Mouse (Mus musculus) MEL (cell line): ENCODE results near the gene Tgoln1. TPM values are rescaled to one million over a fixed set of nuclear protein-coding genes. Genes with fewer than 3 reads are reported as not detected.

Experiments used
- DNase-seq: peaks from one replicate; pipeline ENCODE4 v3.0.0; 2011; ENCODE audit warnings: low read depth, low spot score
- H3K27ac ChIP-seq: 2 replicates; pipeline ENCODE4 v1.5.1; 2012; ENCODE audit warnings: low read depth, mild to moderate bottlenecking, control low read depth, low read length, moderate library complexity; ENCODE audit not compliant: control insufficient read depth
- H3K27me3 ChIP-seq, 2 experiments: fragments of 150-350 bp in 1 of 2; sonication (generic) in 1 of 2; 2 replicates each; pipeline ENCODE4 v1.6.1; 2012; ENCODE audit warnings: low read length in 2 of 2, mild to moderate bottlenecking in 2 of 2, improper control_type of control experiment in 1 of 2, moderate library complexity in 1 of 2; ENCODE audit not compliant: insufficient read depth in 2 of 2, control insufficient read depth in 1 of 2
- H3K36me3 ChIP-seq, 2 experiments: 2 replicates each; pipeline ENCODE4 v1.6.1; 2012 to 2014; ENCODE audit warnings: low read length in 2 of 2, improper control_type of control experiment in 1 of 2, inconsistent platforms in 1 of 2, mild to moderate bottlenecking in 1 of 2; ENCODE audit not compliant: insufficient read depth in 2 of 2, control insufficient read depth in 1 of 2
- H3K4me1 ChIP-seq, 2 experiments: fragments of 150-350 bp in 1 of 2; sonication (generic) in 1 of 2; 2 replicates each; pipeline ENCODE4 v1.6.1; 2012; ENCODE audit warnings: low read length in 2 of 2, improper control_type of control experiment in 1 of 2, mild to moderate bottlenecking in 1 of 2; ENCODE audit not compliant: insufficient read depth in 2 of 2, control insufficient read depth in 1 of 2
- H3K4me3 ChIP-seq, 2 experiments: fragments of 150-350 bp in 1 of 2; sonication (generic) in 1 of 2; 2 replicates each; pipeline ENCODE4 v1.5.1; 2012; ENCODE audit warnings: low read depth in 2 of 2, low read length in 2 of 2, mild to moderate bottlenecking in 2 of 2, moderate library complexity in 2 of 2, control low read depth in 1 of 2, improper control_type of control experiment in 1 of 2; ENCODE audit not compliant: control insufficient read depth in 1 of 2, insufficient read depth in 1 of 2
- H3K79me2 ChIP-seq: 2 replicates; pipeline ENCODE4 v1.6.1; 2012; ENCODE audit warnings: mild to moderate bottlenecking, low read length, moderate library complexity; ENCODE audit not compliant: control insufficient read depth, poor library complexity, insufficient read depth
- H3K9ac ChIP-seq: 2 replicates; pipeline ENCODE4 v1.6.1; 2012; ENCODE audit warnings: low read depth, mild to moderate bottlenecking, control low read depth, low read length, moderate library complexity; ENCODE audit not compliant: control insufficient read depth, poor library complexity, severe bottlenecking
- H3K9me3 ChIP-seq: fragments of 150-350 bp; sonication (generic); replicated peaks from 2 replicates; pipeline ENCODE4 v1.6.1; 2012; ENCODE audit warnings: mild to moderate bottlenecking, low read length, improper control_type of control experiment, moderate library complexity; ENCODE audit not compliant: insufficient read depth
- CHD1 ChIP-seq: IDR thresholded peaks from 2 replicates; pipeline ENCODE4 v1.6.1; 2012; ENCODE audit warnings: low read depth, mild to moderate bottlenecking, inconsistent platforms, low read length, improper control_type of control experiment
- CHD2 ChIP-seq: IDR thresholded peaks from 2 replicates; pipeline ENCODE4 v1.6.1; 2011; ENCODE audit warnings: low read length, improper control_type of control experiment
- ELF1 ChIP-seq: IDR thresholded peaks from 2 replicates; pipeline ENCODE4 v1.6.1; 2014; ENCODE audit warnings: low read depth, mild to moderate bottlenecking, inconsistent platforms, low read length, improper control_type of control experiment, moderate library complexity
- EP300 ChIP-seq, 2 experiments: IDR thresholded peaks; 2 replicates each; pipeline ENCODE4 v1.6.1; 2011; ENCODE audit warnings: improper control_type of control experiment in 2 of 2, low read length in 2 of 2, low read depth in 1 of 2, mild to moderate bottlenecking in 1 of 2
- GATA1 ChIP-seq: IDR thresholded peaks from 2 replicates; pipeline ENCODE4 v1.6.1; 2011; ENCODE audit warnings: low read depth, low read length, improper control_type of control experiment
- HCFC1 ChIP-seq: IDR thresholded peaks from 2 replicates; pipeline ENCODE4 v1.6.1; 2012; ENCODE audit warnings: low read depth, mild to moderate bottlenecking, inconsistent platforms, low read length, improper control_type of control experiment, moderate library complexity
- JUND ChIP-seq: IDR thresholded peaks from 2 replicates; pipeline ENCODE4 v1.6.1; 2011; ENCODE audit warnings: low read depth, mild to moderate bottlenecking, improper control_type of control experiment, low read length
- MAX ChIP-seq: IDR thresholded peaks from 2 replicates; pipeline ENCODE4 v1.6.1; 2011; ENCODE audit warnings: low read length, improper control_type of control experiment
- MAZ ChIP-seq: IDR thresholded peaks from 2 replicates; pipeline ENCODE4 v1.6.1; 2012; ENCODE audit warnings: low read depth, mild to moderate bottlenecking, inconsistent platforms, low read length, improper control_type of control experiment
- MXI1 ChIP-seq: IDR thresholded peaks from 2 replicates; pipeline ENCODE4 v1.6.1; 2011; ENCODE audit warnings: mild to moderate bottlenecking, low read depth, low read length, improper control_type of control experiment
- NELFE ChIP-seq: IDR thresholded peaks from 2 replicates; pipeline ENCODE4 v1.6.1; 2011; ENCODE audit warnings: low read depth, low read length, improper control_type of control experiment
- POLR2AphosphoS2 ChIP-seq: IDR thresholded peaks from 2 replicates; pipeline ENCODE4 v1.6.1; 2011; ENCODE audit warnings: low read length, improper control_type of control experiment
- POLR2AphosphoS5 ChIP-seq: IDR thresholded peaks from 2 replicates; pipeline ENCODE4 v1.6.1; 2012; ENCODE audit warnings: low read depth, borderline replicate concordance, mild to moderate bottlenecking, inconsistent platforms, low read length, moderate library complexity, mixed read lengths
- SMC3 ChIP-seq: IDR thresholded peaks from 2 replicates; pipeline ENCODE4 v1.6.1; 2011; ENCODE audit warnings: low read depth, low read length, improper control_type of control experiment
- TAL1 ChIP-seq: IDR thresholded peaks from 2 replicates; pipeline ENCODE4 v1.6.1; 2012; ENCODE audit warnings: mild to moderate bottlenecking, inconsistent platforms, low read length, moderate library complexity, mixed read lengths
- TBP ChIP-seq: IDR thresholded peaks from 2 replicates; pipeline ENCODE4 v1.8.0; 2011; ENCODE audit warnings: low read depth, low read length, improper control_type of control experiment
- USF1 ChIP-seq: IDR thresholded peaks from 2 replicates; pipeline ENCODE4 v1.6.1; 2014; ENCODE audit warnings: low read depth, mild to moderate bottlenecking, inconsistent platforms, low read length, improper control_type of control experiment, moderate library complexity
- ZC3H11A ChIP-seq: IDR thresholded peaks from 2 replicates; pipeline ENCODE4 v1.6.1; 2012; ENCODE audit warnings: low read depth, mild to moderate bottlenecking, inconsistent platforms, low read length, improper control_type of control experiment
- polyA plus RNA-seq, 2 experiments: library from polyadenylated mRNA; stranded (reverse) in 1 of 2; unstranded in 1 of 2; fragments of >175 nt in 1 of 2; fragments of >200 nt in 1 of 2; gene quantifications; 2 replicates each; pipeline versions ENCODE4 v1.2.1 to v1.2.4; 2012; ENCODE audit warnings: low replicate concordance in 2 of 2, low read depth in 1 of 2; ENCODE audit not compliant: insufficient read length in 2 of 2, insufficient read depth in 1 of 2, missing spikeins in 1 of 2
- total RNA-seq: library from RNA; depleted of rRNA; stranded (reverse); fragments of 300-350 nt; gene quantifications from 2 replicates; pipeline ENCODE4 v1.2.3, GENCODE M21; 2012

Gene Tgoln1
- total and polyA plus RNA-seq, 3 experiments, result 20.6 to 106 (median 23.9) TPM

- H3K9me3 ChIP-seq, result no peaks in the 10 kb centered on the region
- H3K36me3 ChIP-seq, result no peaks in the 10 kb centered on the region
- no peaks in the 10 kb centered on the region for H3K79me2 ChIP-seq
- H3K27ac ChIP-seq, result no peak overlapping the region
- H3K9ac ChIP-seq, result no peak overlapping the region
- no peaks in the 10 kb centered on the region for H3K27me3 ChIP-seq
- no peak overlapping the region for H3K4me3 ChIP-seq
- DNase-seq, result no peak
- no peak for TF ChIP-seq MAZ
- TF ChIP-seq USF1, result no peak
- TF ChIP-seq EP300 (IDR thresholded peaks at IDR 0.05; ENCODE audit: low read depth in 1 of 2, low read length in 2 of 2), result no peak
- TF ChIP-seq TBP, result no peak
- TF ChIP-seq, all 39 proteins: peak for 0
- H3K4me1 ChIP-seq, result no peaks in the 10 kb centered on the region
Observed at GRCm38 (mm10) chr6:72588307-72588706, 28.5 kb downstream of the Tgoln1 start.

DNA sequence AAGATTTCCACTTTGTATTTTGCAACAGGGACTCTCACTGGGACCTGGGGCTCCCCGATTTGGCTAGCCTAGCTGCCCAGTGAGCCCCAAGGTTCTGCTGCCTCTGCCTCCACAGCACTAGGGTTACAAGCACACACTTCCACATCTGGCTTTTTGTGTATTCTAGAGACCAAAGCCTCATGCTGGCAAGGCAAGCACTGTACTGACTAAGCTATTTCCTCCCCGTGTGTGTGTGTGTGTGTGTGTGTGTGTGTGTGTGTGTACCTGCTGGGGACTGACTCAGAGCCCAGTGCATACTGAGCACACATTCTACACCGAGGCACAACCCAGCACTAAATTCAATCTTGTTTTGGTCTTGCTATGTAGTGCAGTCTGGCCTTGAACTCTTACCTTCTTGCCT, 30.1 kb downstream of the Tgoln1 start:
- DNase-seq, result no peak
- Histone ChIP-seq H3K79me2 (no peaks in the 10 kb centered on the region), H3K27ac (no peak overlapping the region), H3K4me1 (no peaks in the 10 kb centered on the region), H3K27me3 (no peaks in the 10 kb centered on the region), H3K4me3 (no peak overlapping the region), H3K9me3 (no peaks in the 10 kb centered on the region)
- TF ChIP-seq GATA1 (no peak), ZC3H11A (no peak), MAX (no peak), SMC3 (no peak), HCFC1 (no peak), POLR2AphosphoS5 (no peak), JUND (no peak), POLR2AphosphoS2 (no peak)
- TF ChIP-seq, all 39 proteins: peak for 0
- Histone ChIP-seq H3K9ac (no peak overlapping the region), H3K36me3 (no peaks in the 10 kb centered on the region)

DNA sequence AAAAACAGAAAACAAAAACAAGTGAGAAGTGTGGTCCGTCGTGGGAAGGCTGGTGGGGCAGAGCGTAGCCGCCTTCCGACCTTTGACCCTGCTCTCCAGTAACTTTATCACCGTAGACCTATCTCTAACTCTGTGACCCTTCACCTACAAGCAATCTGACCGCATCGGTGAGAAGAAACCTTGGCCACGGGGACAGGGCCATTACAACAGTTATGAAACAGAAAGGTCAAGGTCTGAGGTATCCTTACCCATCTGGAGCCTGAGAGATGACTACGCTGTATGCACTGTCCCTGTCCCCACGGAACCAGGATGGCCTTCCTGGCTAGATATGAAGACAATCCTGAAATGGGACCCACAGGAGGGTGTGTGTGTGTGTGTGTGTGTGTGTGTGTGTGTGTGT, 32.6 kb downstream of the Tgoln1 start:
- no peaks in the 10 kb centered on the region for H3K4me1 ChIP-seq
- H3K4me3 ChIP-seq, result no peak overlapping the region
- no peaks in the 10 kb centered on the region for H3K27me3 ChIP-seq
- no peak overlapping the region for H3K9ac ChIP-seq
- no peaks in the 10 kb centered on the region for H3K36me3 ChIP-seq
- no peaks in the 10 kb centered on the region for H3K9me3 ChIP-seq
- H3K79me2 ChIP-seq, result no peaks in the 10 kb centered on the region
- DNase-seq, result no peak
- TF ChIP-seq ELF1 (no peak), CHD2 (no peak), TAL1 (no peak), SMC3 (no peak), JUND (no peak), CHD1 (no peak), MXI1 (no peak), NELFE (no peak)
- H3K27ac ChIP-seq, result no peak overlapping the region
